Mouse (Mus musculus) adipocyte (in vitro differentiated cells): ENCODE measurements around the gene Haao.
A peak's percentile ranks its signal among the peaks of the same experiment; 100 is the strongest.

Experiments used
- DNase-seq: peaks from one replicate; pipeline ENCODE4 v3.0.0-alpha.2; 2016; ENCODE audit warnings: low spot score

Gene Haao

DNA sequence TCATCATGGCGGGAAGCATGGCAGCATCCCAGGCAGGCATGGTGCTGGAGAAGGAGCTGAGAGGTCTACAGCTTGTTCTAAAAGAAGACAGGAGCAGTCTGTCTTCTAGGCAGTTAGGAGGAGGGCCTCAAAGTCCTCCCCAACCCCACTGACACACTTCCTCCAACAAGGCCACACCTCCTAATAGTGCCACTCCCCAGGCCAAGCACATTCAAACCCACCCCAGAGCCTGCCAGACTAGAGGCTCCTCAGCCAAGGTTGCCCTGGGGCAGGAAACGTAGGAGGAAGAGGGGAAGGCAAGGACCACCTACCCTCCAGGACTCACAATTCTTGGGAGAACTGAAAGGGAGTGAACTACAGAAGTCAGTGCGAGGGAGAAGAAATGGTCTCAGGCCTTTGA, at the start of gene Haao:
Gene Haao, minus strand, starts transcription at position 149 of the 400 bp plus-strand sequence.
- no peak for DNase-seq

DNA sequence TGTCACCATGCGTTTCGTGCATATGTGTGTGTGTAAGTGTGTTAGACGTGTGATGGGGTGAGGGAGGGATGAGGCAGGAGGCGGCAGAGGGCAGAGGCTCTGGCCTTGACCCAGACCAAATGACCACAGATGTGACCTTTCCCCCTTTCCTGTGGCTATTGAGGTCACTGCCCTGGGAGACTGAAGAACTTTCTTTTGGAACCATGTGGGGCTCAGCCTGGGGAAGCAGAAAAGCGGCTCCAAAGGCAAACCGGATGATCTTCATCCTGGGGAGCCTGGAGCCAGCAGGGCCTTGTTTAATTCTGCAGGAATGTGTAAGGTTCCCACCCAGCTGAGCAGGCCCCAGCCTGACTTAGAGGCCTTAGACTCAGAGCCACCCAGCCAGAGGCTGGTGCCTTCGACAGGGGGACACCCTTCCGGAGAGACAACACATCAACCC, 49.6 kb upstream of the Haao start:
- DNase-seq, result no peak

DNA sequence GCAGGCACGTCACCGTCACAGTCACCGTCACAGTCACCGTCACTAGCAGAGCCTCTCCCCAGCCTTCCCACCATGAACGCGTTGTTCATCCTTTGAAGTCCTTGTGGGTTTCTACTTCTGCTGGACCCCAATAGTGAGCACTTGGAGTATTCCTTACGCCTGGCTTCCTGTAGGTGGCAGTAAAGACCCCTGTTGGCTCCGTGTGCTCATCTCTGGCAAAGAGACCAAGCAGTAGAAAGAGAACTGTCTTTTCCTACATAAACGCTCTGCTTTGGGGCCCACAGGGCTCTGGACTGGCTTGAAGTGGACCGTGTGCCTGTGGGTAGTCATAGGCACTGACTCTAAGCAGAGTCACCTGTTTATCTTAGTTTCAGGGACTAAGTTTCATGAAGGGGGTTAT, 49.0 kb upstream of the Haao start:
- DNase-seq, result peak; percentile 61

DNA sequence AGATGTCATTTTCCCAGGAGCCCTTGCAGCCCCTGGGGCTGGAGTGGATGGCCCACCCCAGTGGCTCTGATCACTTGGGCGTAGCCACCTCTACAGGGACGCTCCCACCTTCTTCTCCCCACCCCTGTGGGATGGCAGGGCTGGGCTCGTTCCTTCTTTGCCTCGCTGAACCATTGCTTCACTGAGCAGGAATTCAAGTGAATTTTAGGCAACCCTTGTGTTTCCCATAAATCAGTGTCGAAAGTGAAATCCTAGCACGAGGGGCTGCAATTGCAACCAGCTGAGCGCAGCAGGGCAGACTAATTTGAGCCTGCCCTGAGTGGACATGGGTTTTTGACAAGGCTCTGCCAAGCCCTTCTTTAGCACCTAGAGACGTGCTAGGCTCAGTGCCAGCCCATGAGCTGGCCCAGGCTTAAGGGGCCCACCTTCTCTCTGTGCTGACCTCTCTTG, 47.6 kb upstream of the Haao start:
- peak; percentile 71 for DNase-seq

DNA sequence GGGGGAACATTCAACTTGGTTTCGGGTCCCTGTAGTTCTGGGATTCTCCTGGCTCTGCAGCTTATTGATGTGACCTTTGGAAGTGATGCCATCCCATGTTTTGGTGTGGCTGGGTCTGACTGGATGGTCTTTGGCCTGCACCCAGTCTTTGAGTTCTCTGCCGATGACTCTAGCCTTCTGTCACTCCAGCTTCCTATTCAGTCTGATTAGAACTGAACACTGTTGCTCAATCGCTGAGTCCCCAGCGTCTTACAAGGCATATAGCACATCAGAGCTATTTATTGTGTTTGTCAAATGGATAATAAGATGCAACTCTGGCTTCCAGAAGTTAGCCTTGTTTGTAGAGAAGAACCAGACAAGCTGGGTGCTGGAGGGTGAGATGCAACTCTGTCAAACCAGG, 45.4 kb upstream of the Haao start:
- DNase-seq, result peak; percentile 80

DNA sequence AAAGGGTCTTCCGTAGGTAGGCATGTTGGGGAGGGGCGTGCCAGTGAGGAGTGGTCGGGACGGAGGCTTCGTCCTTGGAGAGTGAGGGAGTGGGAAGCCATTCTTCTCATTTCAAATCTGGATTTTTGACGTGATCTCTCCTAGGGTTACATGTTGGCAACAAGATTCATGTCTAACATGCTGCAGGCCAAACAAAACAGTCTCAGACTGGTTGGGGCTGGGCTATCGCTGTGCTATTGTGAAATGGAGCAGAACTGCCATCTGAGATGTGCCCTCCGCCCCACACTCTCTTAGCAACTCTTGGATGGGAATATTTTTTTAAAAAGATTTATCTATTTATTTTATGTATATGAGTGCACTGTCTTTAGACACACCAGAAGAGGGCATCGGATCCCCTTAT, 44.1 kb upstream of the Haao start:
- DNase-seq, result peak; percentile 94

DNA sequence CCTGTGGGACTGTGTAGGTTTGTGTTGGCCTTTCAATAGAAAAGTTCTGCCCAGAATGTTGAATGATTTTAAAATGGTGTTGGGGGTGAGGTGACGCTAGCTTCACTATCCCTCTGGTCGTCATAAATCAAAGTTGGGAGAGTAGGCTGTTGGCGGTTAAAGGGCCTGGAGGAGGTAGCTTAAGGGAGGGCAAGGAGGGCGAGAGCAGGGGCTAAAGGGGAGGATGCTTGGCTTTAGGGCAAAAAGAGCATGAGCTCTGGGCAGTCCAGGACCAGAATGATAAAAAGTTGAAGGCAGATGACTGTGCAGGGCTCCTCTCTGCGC, 42.6 kb upstream of the Haao start:
- no peak for DNase-seq

DNA sequence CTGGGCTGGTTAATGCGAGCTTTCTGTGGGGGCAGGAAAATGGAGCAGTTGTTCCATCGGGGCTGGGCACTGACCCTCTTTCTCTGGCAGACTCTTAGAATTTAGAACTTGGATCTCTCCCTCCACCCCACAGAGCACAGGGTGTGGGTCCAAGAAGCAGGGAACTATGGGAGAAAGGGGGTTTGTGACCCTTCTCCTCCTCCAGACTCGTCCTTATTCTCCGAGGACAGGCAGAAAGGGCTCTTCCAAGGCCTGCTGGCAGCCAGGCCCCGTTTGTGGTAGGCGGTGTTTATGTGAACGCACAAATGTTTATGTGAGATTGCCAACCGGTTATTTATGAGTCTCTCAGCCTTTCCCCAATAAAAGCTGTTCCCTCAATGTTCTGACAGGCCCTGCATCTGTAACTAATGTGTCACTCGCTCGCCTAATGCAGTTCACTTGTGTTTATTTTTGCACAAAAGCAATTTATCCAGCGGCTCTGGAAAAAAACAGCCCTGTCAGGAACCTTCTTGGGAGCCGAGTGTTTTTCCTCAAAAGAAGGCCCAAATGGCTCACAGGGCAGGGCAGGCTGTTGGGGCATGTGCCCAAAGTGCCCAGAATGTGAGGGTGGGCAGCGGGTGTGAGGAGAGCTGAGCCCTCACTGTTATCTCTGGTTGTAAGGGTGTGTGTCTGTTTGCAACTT, 42.1 kb upstream of the Haao start:
- peak; percentile 97 for DNase-seq

DNA sequence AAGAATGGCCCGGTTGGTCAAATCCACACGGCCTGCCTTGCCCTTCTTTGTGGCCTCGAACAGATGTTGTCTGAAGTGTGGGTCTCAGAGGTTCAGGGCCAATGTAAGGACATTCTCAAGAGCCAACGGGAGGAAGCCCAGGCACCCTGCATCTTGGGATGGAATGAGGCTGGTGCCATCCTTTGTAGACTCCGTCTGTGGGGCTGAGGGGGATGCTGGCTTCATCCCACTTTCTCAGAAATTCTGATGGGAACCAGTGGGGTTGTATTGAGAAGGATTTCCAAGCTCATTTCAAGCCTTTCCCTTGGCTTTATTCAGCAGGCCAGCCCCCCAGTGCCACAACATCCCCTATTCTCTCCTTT, 41.5 kb upstream of the Haao start:
- DNase-seq, result no peak

DNA sequence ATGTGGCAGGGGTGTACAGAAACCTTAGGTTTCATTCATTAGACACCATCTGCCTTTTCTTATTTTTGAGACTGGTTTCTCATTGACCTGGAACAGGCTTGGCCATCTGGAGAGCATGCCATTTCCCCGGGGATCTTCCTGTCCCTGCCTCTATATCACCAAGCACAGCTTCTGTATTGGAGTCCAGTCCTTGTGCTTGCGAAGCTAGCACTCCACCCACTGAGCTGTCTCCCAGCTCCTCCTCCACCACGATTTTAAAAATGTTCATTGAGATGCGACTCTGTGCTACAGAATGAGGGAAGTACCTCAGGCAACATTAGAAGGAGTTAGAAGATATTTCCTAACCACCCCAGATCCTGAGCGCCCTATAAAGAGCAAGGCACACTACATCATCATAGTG, 39.5 kb upstream of the Haao start:
- DNase-seq, result no peak

DNA sequence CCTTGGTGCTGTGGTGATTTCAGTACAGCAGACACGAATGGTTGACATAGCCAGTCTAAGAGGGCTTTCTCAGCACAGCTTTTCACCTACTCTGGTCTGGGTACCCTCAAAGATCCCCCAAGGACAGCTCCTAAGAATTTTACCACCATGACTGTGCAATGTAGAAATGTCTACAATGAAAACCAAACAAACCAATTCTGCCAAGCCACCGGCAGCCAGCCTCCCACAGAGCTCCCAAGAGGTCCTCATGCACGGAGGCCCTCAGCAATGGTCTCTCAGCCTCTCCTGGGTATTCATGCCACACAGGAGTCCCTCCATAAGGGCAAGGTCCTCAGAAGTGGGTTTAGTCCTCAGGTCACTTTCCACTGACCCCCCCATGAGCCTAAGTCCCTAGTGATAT, 38.6 kb upstream of the Haao start:
- DNase-seq, result no peak

DNA sequence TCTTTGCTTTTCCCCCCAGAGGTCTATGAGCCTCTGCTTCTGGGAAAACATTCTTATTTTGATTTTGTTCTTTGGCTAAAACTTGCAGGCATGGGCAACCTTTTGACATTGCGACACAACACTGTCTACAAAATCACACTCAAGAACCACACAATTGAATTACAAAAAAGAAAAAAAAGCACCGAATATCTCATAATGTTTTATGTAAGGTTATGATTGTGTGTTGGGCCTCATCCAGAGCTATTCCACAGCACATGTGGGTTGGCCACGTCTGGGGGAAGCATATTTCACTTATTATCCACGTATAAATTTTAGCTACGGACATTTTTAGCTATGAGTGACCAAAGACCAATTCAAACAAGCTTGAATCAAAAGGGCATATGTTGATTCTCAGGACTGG, 38.0 kb upstream of the Haao start:
- peak; percentile 61 for DNase-seq

DNA sequence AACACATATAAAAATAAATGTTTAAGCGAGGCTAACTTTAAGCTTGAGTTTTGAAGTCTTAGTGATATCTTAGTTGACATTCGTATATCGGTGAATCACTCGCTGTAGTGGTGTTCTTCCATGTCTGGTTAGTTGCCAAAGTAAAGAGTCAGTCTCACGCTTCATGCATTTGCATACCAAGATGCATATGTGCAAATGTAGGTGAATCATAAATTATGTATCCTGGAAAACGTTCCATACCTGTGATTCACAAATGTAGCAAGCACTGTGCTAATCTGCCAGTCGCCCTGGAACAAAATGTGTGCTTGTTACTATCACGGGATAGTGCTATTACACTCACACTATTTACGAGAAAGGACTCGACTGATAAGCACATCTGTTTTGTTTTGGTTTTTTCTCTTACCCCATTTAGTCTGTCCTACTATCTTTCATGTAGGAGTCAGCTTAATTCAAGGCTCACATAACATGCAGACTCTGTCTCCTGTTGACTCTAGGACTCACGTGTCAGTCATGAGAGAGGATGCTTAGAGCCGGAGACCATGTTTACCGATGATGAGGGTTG, 37.3 kb upstream of the Haao start:
- DNase-seq, result peak; percentile 40

DNA sequence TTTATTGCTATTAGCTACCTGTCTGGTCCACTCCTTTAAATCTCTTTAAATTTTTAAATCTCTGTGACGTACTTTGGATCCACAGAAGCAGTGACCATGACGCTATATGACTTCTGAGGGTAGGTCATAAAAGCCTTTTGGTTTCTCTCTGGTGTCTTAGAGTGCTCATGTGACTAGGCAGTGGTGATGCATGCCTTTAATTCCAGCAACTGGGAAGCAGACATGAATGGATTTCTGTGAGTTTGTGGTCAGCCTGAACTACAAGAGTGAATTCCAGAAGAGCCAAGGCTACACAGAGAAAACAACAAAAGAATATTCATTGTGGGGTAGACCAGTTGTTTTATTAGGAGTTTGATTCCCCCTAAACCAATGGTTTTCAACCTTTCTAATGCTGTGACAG, 35.0 kb upstream of the Haao start:
- DNase-seq, result no peak

DNA sequence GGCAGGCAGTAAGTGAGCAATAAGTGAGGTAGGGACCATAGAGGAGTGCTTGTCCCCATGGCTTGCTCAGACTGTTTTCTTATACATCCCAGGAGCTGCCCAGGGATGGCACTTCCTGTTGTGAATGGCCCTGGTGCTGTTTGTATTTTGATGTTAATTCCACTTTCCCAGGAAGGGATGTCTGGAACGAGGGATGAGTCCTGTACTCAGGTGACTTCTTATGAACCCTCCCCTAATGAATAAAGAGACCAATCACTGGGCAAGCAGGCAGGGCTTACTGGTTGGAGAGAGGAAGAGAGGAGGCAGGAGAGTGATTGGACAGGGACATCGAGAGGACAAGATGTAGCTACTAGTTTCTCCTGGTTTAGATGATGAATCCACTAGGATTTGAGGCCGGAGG, 33.3 kb upstream of the Haao start:
- DNase-seq, result no peak

DNA sequence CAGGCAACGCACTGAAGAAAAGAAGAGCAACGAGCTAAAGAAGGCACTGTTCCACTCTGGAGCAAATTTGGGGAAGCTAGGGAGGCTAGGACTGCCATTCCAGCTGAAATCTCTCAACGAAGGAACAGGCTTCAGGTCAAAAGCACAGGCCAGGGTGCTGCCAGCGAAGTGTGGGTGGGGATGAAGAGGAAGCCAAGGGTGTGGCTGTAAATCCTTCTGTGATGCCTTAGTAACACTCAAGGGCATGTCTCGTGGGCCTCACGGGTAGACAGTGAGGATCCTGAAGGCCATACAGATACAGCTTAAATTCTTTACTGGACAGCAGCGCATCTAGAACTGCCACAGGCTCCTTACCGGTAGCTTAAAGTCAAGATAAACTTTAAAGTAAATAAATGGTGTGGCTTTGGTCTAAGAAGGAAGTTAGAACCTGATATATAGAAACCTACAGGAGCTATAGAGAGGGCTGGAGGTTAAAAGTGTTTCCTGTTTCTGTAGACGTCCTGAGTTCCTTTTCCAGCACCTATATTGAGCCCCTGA, 32.5 kb upstream of the Haao start:
- peak; percentile 49 for DNase-seq

DNA sequence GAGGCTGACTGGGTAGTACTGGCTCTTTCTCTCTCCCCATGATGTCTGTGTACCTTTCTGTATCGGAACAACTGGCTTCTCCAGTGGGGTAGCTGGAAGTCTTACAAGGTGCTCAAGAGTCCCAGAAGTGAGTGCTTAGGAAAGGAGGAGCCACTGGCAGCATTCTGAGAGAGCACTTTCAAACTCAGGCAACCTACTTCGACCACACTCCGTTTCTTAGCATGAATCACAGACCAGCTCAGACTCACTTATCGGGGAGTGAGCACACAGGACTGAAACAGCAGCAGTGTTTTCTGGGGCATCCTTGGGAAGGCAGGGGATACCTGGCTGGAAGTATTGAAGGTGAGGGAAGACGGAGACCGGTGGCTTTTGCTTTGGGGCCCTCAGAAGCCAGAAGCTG, 31.9 kb upstream of the Haao start:
- DNase-seq, result no peak

DNA sequence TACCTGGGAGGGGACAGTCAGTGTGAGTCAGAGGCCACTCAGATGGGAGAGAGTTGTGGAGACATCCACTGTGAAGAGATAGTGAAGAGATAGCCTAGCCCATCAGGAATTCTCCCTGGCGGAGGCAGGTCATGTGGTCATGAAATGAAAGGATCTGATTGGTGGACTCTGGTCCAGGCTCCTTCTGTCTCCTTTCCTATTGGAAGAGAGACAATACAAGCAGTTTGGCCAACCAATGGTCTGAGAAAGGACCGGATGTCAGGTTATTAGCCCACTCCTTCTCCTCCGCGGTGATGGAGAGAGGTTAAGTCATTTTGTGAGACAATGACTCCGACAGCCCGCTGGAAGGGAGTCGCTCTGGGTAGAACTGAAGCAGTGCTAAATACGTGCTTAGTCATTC, 26.8 kb upstream of the Haao start:
- no peak for DNase-seq

DNA sequence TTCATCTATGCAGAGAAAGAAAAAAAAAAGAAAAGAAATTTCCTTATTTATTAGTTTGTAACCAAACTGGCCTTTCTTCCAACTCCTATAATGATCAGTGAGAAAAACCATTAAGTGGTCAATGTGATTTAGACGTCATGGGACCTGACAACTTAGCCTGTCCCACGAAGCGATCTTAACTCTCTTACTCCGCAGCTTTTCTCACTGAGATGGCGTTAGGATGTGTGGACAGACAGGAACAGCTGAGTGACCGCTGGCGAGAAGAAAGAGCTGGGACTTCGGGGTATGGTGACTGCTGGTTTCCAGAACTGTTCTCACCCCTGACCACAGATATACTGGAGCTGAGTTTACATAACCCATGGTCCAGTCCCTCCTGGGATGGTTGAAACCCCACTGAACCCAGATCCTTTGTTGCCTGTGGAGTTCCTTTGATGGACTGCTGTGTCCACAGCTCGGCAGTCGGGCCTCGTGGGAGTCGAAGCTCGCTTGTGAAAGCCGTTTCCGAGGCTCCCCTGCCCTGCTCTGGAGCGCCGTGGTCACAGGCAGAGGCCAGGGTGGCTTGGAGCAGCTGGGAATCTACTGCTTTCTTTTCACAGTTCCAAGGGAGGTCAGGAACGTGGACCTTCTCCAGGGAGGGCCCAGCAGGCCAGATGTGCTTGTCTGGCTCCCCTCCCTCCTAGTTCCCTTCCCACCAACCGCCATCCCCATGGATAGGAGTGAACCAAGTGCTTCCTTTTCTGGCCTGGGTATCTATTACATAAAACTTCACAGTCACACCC, 25.8 kb upstream of the Haao start:
- DNase-seq, result peak; percentile 88

DNA sequence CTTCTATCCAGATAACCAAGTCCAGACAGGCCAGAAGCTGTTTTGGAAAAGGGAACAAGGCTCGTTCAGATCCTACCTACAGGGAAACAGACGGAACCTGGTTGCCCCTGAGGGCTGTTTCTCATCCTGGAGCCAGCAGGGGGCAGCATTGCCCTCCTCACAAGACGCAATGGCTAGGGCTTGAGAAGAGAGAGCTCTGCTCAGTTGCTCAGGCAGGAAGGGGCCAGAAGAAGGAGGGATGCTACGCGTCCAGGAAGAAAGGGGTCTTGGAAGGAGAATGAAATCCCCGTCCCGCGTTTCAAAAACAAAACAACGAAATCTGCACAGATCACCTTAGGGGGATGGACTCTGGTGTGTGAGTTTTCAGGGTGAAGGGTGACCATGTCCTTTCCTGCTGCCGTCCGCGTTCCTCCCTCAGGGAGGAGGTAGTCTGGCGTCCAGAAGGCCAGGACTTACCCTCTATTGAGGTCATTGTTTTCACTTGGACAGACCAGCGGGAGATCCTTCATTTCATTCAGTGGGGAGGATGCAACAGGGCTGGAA, 25.1 kb upstream of the Haao start:
- DNase-seq, result peak; percentile 96

DNA sequence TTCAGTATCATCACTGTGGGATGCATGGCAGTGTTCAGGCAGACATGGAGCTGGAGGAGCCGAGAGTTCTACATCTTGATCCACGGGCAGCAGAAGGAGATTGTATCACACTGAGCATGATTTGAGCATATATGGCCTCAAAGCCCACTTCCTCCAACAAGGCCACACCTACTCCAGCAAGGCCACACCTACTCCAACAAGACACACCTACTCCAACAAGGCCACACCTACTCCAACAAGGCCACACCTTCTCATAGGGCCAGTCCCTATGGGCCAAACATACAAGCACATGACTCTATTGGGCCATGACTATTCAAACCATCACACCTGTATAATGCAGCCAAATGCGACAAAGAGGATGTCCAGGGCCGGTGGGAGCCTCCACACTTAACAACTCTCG, 23.6 kb upstream of the Haao start:
- no peak for DNase-seq

DNA sequence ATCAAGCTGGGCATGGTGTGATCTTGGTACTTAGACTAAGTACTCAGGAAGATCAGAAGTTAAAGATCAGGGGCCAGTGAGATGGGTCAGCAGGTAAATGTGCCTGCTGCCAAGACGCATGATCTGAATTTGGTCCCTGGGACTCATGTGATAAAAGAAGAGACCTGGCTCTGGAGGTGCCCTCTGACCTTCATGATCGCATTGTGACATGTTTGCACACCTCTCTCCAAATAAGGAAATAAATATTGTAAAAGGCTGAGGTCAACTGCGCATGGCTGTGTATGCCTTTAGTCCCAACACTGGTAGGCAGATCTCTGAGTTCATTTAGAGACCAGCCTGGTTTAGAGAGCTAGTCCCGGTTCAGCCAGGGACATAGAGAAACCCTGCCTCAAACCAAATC, 22.6 kb upstream of the Haao start:
- DNase-seq, result no peak

DNA sequence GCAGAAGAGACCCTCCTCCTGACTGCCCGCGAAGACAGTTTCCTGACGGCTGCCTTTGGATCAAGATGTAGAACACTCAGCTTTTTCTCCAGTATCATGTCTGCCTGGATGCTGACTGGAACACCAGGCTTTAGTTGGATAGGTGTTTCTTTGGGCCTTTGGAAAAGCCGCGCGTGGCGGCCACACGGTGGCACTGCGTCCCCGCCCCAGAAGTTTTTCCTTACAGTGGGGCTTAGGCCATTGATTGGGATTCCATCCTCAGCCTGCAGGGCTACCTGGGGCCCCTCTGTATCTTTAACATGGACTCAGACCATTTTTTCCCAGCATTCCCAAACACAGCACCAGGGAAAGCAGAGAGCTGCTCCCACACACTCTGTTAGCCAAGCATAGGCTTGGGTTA, 18.8 kb upstream of the Haao start:
- peak; percentile 67 for DNase-seq
